Mouse (Mus musculus) lung, adult 18-20 months (tissue): ENCODE measurements around the gene Zc3hc1.
"Not testable (repeated sequence)": the region's sequence is repeated elsewhere in the genome, so short reads cannot be mapped to it uniquely, and the experiment has no call there.

Experiments
- DNase-seq, 2 experiments: peaks; one replicate each; pipeline ENCODE4 v3.0.0; 2022; ENCODE audit warnings: mixed read lengths in 2 of 2

The Zc3hc1 gene

GRCm38 (mm10) chr6:30390714-30391697 is at the start of gene Zc3hc1:
Zc3hc1 (minus strand) TSS chr6:30391028.
- peak; percentile 82 to 85 for DNase-seq

- no peak for DNase-seq
These were observed 48.7 kb upstream of the Zc3hc1 start for GRCm38 (mm10) chr6:30439576-30439975.

- DNase-seq, result no peak
These were observed 46.2 kb upstream of the Zc3hc1 start for GRCm38 (mm10) chr6:30437054-30437453.

DNA sequence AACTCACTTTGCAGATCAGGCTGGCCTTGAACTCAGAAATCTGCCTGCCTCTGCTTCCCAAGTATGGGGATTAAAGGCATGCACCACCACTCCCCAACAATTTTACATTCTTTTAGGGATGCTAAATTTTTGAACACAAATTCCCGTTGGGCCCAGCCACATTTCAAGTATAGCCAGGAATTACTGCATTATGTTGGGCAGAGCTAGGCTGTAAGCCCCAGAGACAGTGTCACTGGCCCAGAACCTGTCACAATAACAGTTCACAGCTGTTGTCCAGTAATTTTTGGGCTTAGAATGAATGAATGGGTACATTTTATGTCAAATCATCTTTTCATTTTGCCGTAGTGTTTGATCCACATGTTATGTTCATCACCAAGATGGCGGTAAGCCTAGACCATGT is 45.6 kb upstream of the Zc3hc1 start:
- DNase-seq, result no peak

- DNase-seq, result no peak
These were observed 41.8 kb upstream of the Zc3hc1 start for GRCm38 (mm10) chr6:30432461-30433192.

GRCm38 (mm10) chr6:30416801-30417200 is 26.0 kb upstream of the Zc3hc1 start:
- no peak for DNase-seq

DNA sequence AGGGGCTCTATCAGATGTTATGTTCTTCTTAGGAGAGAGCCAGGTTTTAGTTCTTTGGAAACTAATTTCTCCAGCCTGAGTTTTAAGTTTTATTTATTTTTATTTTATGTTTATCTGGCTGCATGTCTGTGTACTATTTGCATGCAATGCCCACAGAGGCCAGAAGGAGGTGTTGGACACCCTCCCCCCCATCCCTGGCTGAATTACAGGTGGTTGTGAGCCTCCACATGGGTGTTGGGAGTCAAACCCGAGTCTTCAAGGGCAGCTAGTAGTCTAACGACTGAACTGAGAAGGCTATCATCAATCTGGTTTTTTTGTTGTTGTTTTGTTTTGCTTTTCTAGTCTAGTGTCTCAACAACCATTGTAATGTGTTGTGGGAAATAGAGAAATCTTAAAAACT is 25.3 kb upstream of the Zc3hc1 start:
- no peak for DNase-seq

- DNase-seq, result no peak
These were observed 20.5 kb upstream of the Zc3hc1 start for GRCm38 (mm10) chr6:30411311-30411710.

DNA sequence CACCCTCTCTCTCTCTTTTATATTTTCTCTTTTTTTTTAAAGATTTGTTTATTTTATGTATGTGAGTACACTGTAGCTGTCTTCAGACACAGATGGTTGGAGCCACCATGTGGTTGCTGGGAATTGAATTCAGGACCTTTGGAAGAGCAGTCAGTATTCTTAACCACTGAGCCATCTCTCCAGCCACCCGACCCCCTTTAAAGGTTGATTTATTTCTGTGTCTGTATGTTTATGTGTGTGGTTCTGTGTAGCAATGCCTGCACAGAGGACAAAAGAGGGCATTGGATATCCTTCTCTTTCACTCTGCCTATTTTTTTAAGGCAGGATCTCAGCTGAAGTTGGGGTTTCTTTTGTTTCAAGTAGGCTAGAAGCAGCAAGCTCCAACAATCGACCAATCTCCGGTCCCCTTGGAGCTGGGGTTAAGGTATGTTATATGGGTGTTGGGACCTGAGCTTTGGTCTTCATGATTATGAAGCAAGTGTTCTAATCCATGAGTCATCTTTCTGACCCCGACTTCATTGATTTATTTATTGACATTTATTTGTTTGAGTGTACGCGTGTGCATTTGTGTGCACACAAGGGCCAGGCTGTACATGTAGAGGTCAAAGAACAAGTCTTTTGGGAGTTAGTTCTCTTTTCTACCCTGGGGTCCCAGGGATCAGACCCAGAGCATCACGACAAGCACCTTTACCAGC is 18.7 kb upstream of the Zc3hc1 start:
- DNase-seq, result no peak

DNA sequence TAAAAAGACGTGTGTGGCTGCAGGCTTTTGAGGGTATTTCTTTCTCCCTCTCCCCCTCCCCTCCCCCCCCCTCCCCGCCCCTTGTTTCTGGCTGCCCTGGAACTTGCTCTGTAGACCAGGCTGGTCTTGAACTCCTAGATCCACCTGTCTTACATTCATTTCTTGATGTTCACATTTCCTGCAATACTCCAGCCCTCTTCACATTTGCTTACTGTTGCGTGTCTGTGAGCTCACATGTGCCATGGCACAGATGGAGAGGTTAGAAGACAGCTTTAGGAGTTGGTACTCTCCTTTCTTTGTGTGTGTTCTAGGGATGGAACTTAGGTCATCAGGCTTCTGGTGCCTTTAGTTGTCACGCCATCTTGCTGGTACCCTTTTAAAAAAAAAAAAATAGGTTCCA is 17.4 kb upstream of the Zc3hc1 start:
- no peak for DNase-seq

DNA sequence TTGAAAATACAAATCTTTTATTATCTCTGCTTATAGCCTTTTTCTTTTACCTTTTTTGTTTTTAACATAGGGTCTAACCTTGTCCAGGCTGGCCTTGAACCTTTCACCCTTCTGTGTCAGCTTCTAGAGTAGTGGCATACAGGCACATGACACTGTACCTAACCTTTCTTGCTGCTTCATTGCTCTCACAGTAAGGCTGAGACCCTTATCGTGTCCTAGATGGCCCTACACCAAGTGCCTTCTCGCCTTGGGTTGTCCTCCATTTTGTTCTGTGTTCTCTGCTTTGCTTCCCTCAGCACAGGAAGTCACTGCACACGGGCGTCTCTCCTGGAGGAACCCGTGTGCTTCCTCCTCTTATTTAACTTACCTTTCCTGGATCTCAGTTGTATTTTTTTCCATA is 13.8 kb upstream of the Zc3hc1 start:
- DNase-seq, result no peak

- DNase-seq, result peak; percentile 57 to 66
These were observed 12.6 kb upstream of the Zc3hc1 start for GRCm38 (mm10) chr6:30403465-30403864.

DNA sequence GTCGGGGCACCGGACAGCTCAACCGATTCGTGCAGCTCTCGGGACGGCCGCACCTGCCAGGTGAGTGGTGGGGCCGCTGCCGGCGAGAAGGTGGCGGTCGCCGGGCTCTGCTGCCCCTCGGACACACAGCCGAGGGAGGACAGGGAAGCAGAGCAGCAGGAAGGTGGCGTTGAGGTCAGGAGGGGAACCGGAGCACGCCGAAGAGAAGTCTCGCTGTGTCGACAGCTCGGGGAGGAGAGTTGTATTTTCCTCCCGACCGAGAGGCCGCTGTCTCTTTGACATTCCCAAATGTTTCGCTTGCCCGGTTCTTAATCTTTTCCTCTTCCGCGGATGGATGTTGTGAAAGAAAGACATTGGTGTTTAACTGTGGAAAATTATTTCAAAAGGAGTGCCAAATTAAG is 11.3 kb upstream of the Zc3hc1 start:
- peak in 1 of 2 experiments; percentile 45 for DNase-seq

- DNase-seq, result peak; percentile 99 to 100
These were observed 10.6 kb upstream of the Zc3hc1 start, which contains the start of gene Klhdc10 for GRCm38 (mm10) chr6:30401308-30402015. Klhdc10 (plus strand) TSS chr6:30401868.

DNA sequence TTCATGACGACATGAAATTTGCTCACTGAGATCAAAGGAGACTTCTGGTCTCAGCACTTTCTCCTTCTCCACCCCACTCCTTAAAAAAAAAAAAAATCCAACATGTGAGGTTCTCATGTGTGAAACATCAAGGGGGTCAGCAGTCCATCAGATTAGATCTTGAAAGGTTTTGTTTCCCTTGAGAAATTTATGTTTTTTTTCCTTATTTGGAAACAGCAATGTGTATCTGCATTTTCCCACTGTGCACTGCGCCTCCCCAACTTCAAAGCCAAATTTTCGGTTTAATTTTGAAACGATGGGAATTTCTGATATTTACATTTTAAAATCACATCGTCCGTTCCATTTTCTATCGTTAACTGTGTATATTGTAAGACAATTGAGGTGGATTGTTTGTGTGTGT is 9.9 kb upstream of the Zc3hc1 start:
- DNase-seq, result no peak

DNA sequence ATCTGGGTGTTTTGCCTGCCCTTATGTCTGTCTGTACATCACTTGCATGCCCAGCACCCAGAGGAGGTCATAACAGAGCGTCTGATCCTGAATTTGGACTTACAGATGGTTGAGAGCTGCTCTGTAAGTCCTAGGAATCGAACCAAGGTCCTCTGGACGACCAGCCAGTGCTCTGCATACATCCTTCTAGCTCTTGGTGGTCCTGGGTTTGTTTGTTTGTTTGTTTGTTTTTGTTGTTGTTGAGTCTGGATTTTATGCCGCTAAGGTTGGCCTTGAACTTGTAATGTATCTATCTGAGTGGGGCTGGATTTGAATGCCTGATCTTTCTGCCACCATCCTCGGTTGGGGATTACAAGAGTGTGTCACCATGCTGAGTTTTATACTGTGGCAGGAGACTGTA is 9.3 kb upstream of the Zc3hc1 start:
- DNase-seq, result no peak

DNA sequence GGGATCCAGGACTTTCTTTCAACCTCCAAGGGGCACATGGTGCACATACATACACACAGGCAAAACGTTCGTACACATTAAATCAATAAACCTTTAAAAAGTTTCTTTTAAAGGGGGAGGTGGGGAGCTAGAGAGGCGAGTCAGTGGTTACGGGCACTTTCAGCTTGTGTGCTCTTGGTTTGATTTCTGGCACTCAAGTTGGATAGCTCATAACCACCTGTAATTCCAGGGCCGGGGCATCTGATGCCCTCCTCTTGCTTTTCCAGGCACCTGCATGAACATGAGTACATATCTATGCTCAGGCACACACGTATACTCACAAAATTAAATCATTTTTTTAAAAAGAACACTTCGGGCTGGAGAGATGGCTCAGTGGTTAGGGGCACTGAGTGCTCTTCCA is 1.2 kb upstream of the Zc3hc1 start:
- DNase-seq, result no peak

DNA sequence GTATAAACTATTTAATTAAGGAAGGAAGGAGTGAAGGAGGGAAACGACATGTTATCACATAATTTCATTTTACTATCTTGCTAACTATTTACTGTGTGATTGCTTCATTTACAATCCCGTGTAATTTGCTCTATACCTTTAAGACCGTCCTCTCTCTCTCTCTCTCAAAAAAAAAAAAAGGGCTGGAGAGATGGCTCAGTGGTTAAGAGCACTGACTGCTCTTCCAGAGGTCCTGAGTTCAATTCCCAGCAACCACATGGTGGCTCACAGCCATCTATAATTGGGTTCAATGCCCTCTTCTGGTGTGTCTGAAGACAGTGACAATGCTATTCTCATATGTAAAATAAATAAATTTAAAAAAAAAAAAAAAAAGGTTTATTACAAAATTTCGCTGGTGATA is 557 bp downstream of the Zc3hc1 start:
- DNase-seq, result not testable (repeated sequence)

- no peak for DNase-seq
These were observed 9.7 kb downstream of the Zc3hc1 start for GRCm38 (mm10) chr6:30381116-30381515.

GRCm38 (mm10) chr6:30375791-30376190 is 15.0 kb downstream of the Zc3hc1 start:
- DNase-seq, result peak in 1 of 2 experiments; percentile 57

DNA sequence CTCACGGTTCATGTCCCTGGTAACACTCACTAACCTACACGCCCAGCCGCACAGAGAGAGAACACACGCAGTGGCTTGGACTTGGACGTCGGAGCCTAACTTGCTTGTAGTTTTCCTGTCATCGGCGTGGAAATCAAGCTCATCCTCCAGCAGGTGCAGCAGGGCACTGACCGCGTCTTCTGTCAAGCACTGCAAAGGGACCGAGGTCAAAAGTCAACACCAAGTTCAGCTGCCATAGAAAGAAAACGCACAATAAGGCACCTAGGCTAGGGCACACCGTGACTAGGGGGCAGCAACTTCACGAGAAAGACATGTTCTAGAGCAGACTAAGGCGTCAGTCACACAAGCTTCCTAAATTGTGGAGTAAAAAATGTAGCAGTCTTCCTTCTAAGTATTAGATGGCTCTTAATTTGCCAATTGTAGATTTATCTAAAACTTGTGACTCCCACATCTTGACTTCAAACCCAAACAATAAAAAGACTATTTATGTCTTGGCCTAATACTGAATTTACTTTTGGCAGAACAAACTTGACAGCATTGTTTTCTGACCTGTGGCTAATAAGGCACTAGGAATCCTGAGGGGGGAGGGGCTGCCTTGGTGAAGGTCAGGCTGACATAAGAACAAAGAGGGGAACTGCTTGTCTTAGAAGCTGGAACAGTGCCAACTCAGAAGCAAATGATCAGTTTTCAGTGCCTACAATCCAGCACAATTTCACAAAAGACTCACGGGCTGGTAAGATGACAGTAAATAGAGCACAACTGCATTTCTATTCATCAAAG is 15.9 kb downstream of the Zc3hc1 start:
- DNase-seq, result peak; percentile 72 to 81
